Mouse (Mus musculus): ENCODE results near the gene Olfr279.

DNA sequence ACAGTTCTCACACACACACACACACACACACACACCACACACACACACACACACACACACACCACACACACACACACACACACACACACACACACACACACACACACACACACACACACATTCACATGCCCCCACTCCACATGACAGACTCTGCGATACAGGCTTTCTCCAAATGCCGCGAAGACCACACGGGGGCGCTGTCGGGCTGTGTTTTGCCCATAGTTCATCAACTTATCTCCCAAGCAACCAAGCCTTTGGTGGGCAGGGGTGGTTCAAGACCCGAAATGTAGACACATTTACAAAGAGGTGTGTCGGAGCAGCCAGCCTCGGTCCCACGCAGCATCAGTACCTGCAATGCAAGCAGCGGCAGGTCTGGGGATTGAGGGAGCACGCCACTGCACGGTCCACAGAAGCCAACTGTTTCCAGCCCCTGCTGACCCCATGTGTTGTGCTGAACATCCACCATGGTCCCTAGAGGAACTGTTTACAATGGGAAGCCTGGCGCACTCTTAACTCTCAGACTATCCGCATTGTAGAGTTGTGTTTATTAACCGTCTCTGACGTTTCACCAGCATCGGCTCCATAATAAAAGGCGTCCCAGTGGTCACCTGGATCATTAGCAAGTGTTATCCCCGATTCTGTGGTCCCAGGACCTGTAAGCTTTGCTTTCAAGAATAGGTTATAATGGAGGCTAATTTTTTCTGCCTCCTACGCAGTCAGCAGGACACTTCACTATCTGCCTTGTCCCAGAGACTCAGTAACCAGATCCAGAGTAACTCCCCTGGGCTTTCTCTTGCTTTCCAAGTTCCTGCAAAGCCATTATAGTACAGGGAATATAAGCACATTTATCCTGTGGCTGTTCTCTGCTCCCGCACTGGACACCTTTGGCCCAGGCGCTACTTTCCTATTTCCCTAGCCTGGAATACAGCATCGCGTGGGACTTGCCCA is 18.5 kb downstream of the Olfr279 start:
- TF ChIP-seq CHD2 (IDR thresholded peaks at IDR 0.05; ENCODE audit: low read depth, low read length) (no peak), ZNF384 (IDR thresholded peaks at IDR 0.05; ENCODE audit: low read depth, low read length) (no peak), HCFC1 (IDR thresholded peaks at IDR 0.05; ENCODE audit: borderline replicate concordance, insufficient read depth, low read length) (no peak), ZC3H11A (IDR thresholded peaks at IDR 0.05; ENCODE audit: borderline replicate concordance, low read depth, low read length) (peak; percentile 20; the same call in 1 of the 2 replicates), MAFK (IDR thresholded peaks at IDR 0.05; ENCODE audit: insufficient read depth, low read depth, low read length) (no peak)

All from ES-E14 (cell line).